ENCODE assay signal across 30 mouse cellular contexts in genomic region chr5:118818294-118818693, GRCm38 (mm10).
DNase-seq lines count a peak whose midpoint lies in the region; ATAC-seq lines count a peak whose summit lies in the region.
"Had no signal": no experiment of that assay in that cellular context is flagged by ENCODE, and none has a peak within 500 bp of the region (broad histone marks: within the 10 kb centered on the region; RNA-seq: fewer than 3 reads in every experiment).

No protein-coding gene starts in this region.

- H3K4me3 ChIP-seq in neural tube, embryonic 13.5 days = no peak overlapping the region
- no peak overlapping the region for H3K4me3 ChIP-seq in limb, embryonic 11.5 days (ENCODE audit: low read depth, low read length)
- no peak overlapping the region for H3K4me3 ChIP-seq in limb, embryonic 13.5 days
- no peak overlapping the region for H3K4me3 ChIP-seq in neural tube, embryonic 15.5 days (replicated peaks)
- H3K4me3 ChIP-seq: embryonic facial prominence, embryonic 13.5 days; embryonic facial prominence, embryonic 15.5 days; erythroblast, embryonic 14.5 days; forebrain, embryonic 10.5 days; forebrain, embryonic 12.5 days had no signal

- H3K36me3 ChIP-seq in neural tube, embryonic 13.5 days = no peaks in the 10 kb centered on the region
- H3K36me3 ChIP-seq in limb, embryonic 11.5 days (ENCODE audit: control insufficient read depth, insufficient read depth, low read length) = no peaks in the 10 kb centered on the region
- no peaks in the 10 kb centered on the region for H3K36me3 ChIP-seq in limb, embryonic 13.5 days
- H3K36me3 ChIP-seq in neural tube, embryonic 15.5 days = no peaks in the 10 kb centered on the region
- H3K36me3 ChIP-seq: embryonic facial prominence, embryonic 13.5 days; embryonic facial prominence, embryonic 15.5 days; forebrain, embryonic 10.5 days; forebrain, embryonic 12.5 days; G1E had no signal

- H3K4me2 ChIP-seq in neural tube, embryonic 13.5 days = 0 out of 2 replicates have a peak overlapping the region, but pooled peaks have one; percentile 13
- no peak overlapping the region for H3K4me2 ChIP-seq in limb, embryonic 11.5 days (ENCODE audit: low read depth, severe bottlenecking)
- peak overlapping the region; percentile 2 for H3K4me2 ChIP-seq in limb, embryonic 13.5 days (replicated peaks)
- H3K4me2 ChIP-seq in neural tube, embryonic 15.5 days = peak overlapping the region; percentile 23
- H3K4me2 ChIP-seq: embryonic facial prominence, embryonic 13.5 days; embryonic facial prominence, embryonic 15.5 days; forebrain, embryonic 12.5 days had no signal

- peaks cover 10% of the 10 kb centered on the region; the same call in 1 of the 2 replicates for H3K4me1 ChIP-seq in neural tube, embryonic 13.5 days (replicated peaks)
- H3K4me1 ChIP-seq in limb, embryonic 11.5 days (ENCODE audit: control insufficient read depth, insufficient read depth, low read length) = peaks cover 6% of the 10 kb centered on the region
- H3K4me1 ChIP-seq in limb, embryonic 13.5 days = peaks cover 11% of the 10 kb centered on the region
- peaks cover 9% of the 10 kb centered on the region; the same call in 1 of the 2 replicates for H3K4me1 ChIP-seq in neural tube, embryonic 15.5 days
- H3K4me1 ChIP-seq: embryonic facial prominence, embryonic 13.5 days; embryonic facial prominence, embryonic 15.5 days; forebrain, embryonic 12.5 days had no signal

- WGBS in neural tube, embryonic 13.5 days = 17% methylated on average over 7 of the region's 7 CpGs
- WGBS in limb, embryonic 11.5 days = 10% methylated on average over 7 of the region's 7 CpGs
- 4% methylated on average over 7 of the region's 7 CpGs for WGBS in limb, embryonic 13.5 days
- 8% methylated on average over 7 of the region's 7 CpGs for WGBS in neural tube, embryonic 15.5 days

- no peak for ATAC-seq in neural tube, embryonic 13.5 days (ENCODE audit: low read depth)
- 0 out of 2 replicates have a peak, but pooled peaks have one; percentile 61 for ATAC-seq in limb, embryonic 11.5 days (ENCODE audit: insufficient number of reproducible peaks, low FRiP score, low TSS enrichment, low read depth)
- ATAC-seq in limb, embryonic 13.5 days (ENCODE audit: low FRiP score, low read depth) = no peak
- no peak for ATAC-seq in neural tube, embryonic 15.5 days (ENCODE audit: low FRiP score)
- ATAC-seq: activated CD4-positive, CD25-positive, alpha-beta regulatory T cell, adult 4 months; CD4-positive, CD25-positive, alpha-beta regulatory T cell, adult 4 months; forebrain, embryonic 14.5 days; forebrain, embryonic 16.5 days; Patski had no signal

- peak overlapping the region; percentile 54; the same call in 1 of the 2 replicates for H3K27ac ChIP-seq in neural tube, embryonic 13.5 days (replicated peaks)
- peak overlapping the region; percentile 50; the same call in 1 of the 2 replicates for H3K27ac ChIP-seq in limb, embryonic 11.5 days (replicated peaks; ENCODE audit: low read depth, low read length)
- no peak overlapping the region for H3K27ac ChIP-seq in limb, embryonic 13.5 days
- peak overlapping the region; percentile 51; the same call in 1 of the 2 replicates for H3K27ac ChIP-seq in neural tube, embryonic 15.5 days (replicated peaks)
- H3K27ac ChIP-seq: embryonic facial prominence, embryonic 13.5 days; embryonic facial prominence, embryonic 15.5 days; forebrain, embryonic 10.5 days; forebrain, embryonic 12.5 days had no signal

- H3K27me3 ChIP-seq in neural tube, embryonic 13.5 days = peaks cover 6% of the 10 kb centered on the region; the same call in 1 of the 2 replicates
- H3K27me3 ChIP-seq in limb, embryonic 11.5 days (ENCODE audit: control insufficient read depth, insufficient read depth, low read length) = peaks cover 7% of the 10 kb centered on the region
- H3K27me3 ChIP-seq in limb, embryonic 13.5 days = peaks cover 75% of the 10 kb centered on the region
- no peaks in the 10 kb centered on the region for H3K27me3 ChIP-seq in neural tube, embryonic 15.5 days (replicated peaks)
- H3K27me3 ChIP-seq: CH12.LX; embryonic facial prominence, embryonic 13.5 days; embryonic facial prominence, embryonic 15.5 days had no signal

- no peak for DNase-seq in neural tube, embryonic 10.5 days (ENCODE audit: extremely low spot score, low spot score)
- peak; percentile 56 for DNase-seq in limb, embryonic 11.5 days (ENCODE audit: low spot score)
- DNase-seq in heart, postnatal 14 days = no peak
- no peak for DNase-seq in adrenal gland, adult 2 months
- DNase-seq in ovary, adult 18-20 months (ENCODE audit: low spot score) = no peak
- DNase-seq: adrenal gland, adult 8-10 months; adrenal gland, postnatal 25 days; B cell, adult 2 months; cerebellum, adult 11 months; cerebellum, adult 18-20 months; cerebellum, adult 8-10 months; cerebellum, adult 9-11 months; cerebellum, postnatal 14 days; cerebellum, postnatal 36 days; embryo, embryonic 11 days had no signal

- 0 out of 2 replicates have a peak overlapping the region, but pooled peaks have one; percentile 38 for H3K9ac ChIP-seq in neural tube, embryonic 13.5 days
- no peak overlapping the region for H3K9ac ChIP-seq in limb, embryonic 11.5 days (ENCODE audit: low read length)
- H3K9ac ChIP-seq in limb, embryonic 13.5 days = 0 out of 2 replicates have a peak overlapping the region, but pooled peaks have one; percentile 0
- H3K9ac ChIP-seq in neural tube, embryonic 15.5 days (replicated peaks) = no peak overlapping the region
- H3K9ac ChIP-seq: embryonic facial prominence, embryonic 13.5 days; embryonic facial prominence, embryonic 15.5 days; forebrain, embryonic 12.5 days had no signal

- intact Hi-C loops in heart, postnatal 14 days (cut with DNase I) = no loop called here

- peaks cover 9% of the 10 kb centered on the region for H3K9me3 ChIP-seq in neural tube, embryonic 13.5 days
- peaks cover 5% of the 10 kb centered on the region; the same call in 1 of the 2 replicates for H3K9me3 ChIP-seq in limb, embryonic 11.5 days (ENCODE audit: control insufficient read depth, low read length)
- H3K9me3 ChIP-seq in limb, embryonic 13.5 days = peaks cover 10% of the 10 kb centered on the region
- no peaks in the 10 kb centered on the region; the same call in 1 of the 2 replicates for H3K9me3 ChIP-seq in neural tube, embryonic 15.5 days (replicated peaks)
- H3K9me3 ChIP-seq: forebrain, embryonic 12.5 days had no signal

Comparison
In these comparisons a context has a peak if more than half of its experiments do, and no peak if none do; other contexts are left out.
1. H3K9ac ChIP-seq: peak in neural tube, embryonic 13.5 days (single experiment) and limb, embryonic 13.5 days (single experiment); none in limb, embryonic 11.5 days (single experiment) and neural tube, embryonic 15.5 days (single experiment).